Mouse (Mus musculus): ENCODE measurements at regions not wholly inside any gene's neighbourhood (a gene's known extent, or its start where the extent isn't known, plus 50 kb on each side); places are given as distances from the start of the nearest gene placed in this dataset.

DNA sequence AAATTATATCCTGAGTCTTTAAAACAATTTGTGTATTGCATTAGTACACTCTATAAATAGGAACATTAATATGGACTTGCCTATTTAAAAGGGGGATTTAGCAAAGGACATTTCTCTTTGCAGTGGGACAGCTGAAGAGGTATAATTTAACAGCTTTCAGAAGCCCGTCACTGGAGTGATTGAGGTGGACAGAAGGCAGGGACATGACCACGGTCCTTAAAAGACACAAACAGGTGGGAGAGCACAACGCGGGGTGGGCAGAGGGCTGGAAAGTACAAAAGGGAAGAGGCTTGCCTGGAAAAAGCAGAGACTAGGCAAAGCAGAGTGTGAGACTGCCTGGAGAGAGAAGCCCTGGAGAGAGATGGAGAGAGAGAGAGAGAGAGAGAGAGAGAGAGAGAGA lies 51.9 kb upstream of the Pkhd1 start:
- Histone ChIP-seq H3K36me3 (no peaks in the 10 kb centered on the region), H3K9me3 (no peaks in the 10 kb centered on the region), H3K27ac (no peak overlapping the region), H3K4me1 (replicated peaks) (no peaks in the 10 kb centered on the region), H3K9ac (replicated peaks) (no peak overlapping the region), H3K4me3 (replicated peaks) (no peak overlapping the region), H3K27me3 (no peaks in the 10 kb centered on the region), H3K4me2 (no peak overlapping the region)
- 90% methylated on average over 4 of the region's 4 CpGs for WGBS
- no peak for ATAC-seq (ENCODE audit: insufficient number of reproducible peaks, insufficient read depth, low FRiP score, low TSS enrichment, low read depth)

DNA sequence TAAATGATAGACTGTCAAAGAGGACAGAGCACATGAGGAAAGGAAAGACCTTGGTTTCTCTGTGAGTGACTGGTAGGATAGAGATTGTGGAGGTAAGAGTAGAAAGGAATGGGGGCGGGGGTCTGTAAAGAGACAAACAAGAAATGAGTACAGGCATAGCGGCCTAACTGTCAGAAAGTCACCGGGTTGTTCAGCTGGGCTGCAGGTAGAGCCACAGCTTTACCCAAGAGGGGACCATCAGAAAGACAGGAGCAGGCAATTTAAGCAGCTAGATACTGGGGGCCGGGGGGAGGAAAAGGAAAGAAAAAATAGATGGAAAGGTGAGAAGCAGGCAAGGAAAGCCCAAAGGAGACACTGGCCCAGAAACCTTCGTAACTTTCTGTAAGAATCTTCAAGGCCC lies 52.6 kb upstream of the Pkhd1 start:
- H3K36me3 ChIP-seq = no peaks in the 10 kb centered on the region
- ATAC-seq (ENCODE audit: insufficient number of reproducible peaks, insufficient read depth, low FRiP score, low TSS enrichment, low read depth) = no peak
- H3K9me3 ChIP-seq = no peaks in the 10 kb centered on the region
- H3K9ac ChIP-seq (replicated peaks) = no peak overlapping the region
- 80% methylated on average over 5 of the region's 5 CpGs for WGBS
- H3K4me1 ChIP-seq (replicated peaks) = no peaks in the 10 kb centered on the region
- H3K4me3 ChIP-seq (replicated peaks) = no peak overlapping the region
- no peak overlapping the region; the same call in 1 of the 2 replicates for H3K27ac ChIP-seq
- H3K27me3 ChIP-seq = no peaks in the 10 kb centered on the region
- H3K4me2 ChIP-seq = no peak overlapping the region

GRCm38 (mm10) chr1:20670906-20671768 lies 53.3 kb upstream of the Pkhd1 start:
- Histone ChIP-seq H3K9ac (replicated peaks) (no peak overlapping the region), H3K36me3 (no peaks in the 10 kb centered on the region), H3K4me3 (replicated peaks) (peak overlapping the region; percentile 15), H3K27ac (no peak overlapping the region; the same call in 1 of the 2 replicates), H3K9me3 (no peaks in the 10 kb centered on the region), H3K27me3 (no peaks in the 10 kb centered on the region), H3K4me1 (replicated peaks) (no peaks in the 10 kb centered on the region), H3K4me2 (no peak overlapping the region)
- no peak for ATAC-seq (ENCODE audit: insufficient number of reproducible peaks, insufficient read depth, low FRiP score, low TSS enrichment, low read depth)
- 75% methylated on average over 9 of the region's 9 CpGs for WGBS

DNA sequence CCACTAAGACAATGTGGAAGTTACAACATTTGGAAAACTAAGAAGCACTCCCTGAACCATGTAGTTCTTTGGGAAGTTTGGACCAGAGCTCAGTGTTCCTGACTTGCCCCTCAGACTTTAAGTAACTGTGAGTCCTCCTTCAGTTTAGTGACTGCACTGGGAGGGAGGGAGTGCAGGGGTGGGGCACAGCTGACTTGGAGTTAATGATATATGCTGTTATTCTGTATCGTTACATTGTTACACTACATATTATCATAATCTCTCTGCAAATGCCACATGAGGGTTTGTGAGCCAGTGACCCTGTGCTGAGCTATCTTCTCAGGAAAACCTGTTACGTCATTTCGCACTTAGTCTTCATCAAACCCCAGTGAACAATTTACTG lies 53.9 kb upstream of the Pkhd1 start:
- no peak overlapping the region for H3K4me2 ChIP-seq
- no peak overlapping the region for H3K27ac ChIP-seq
- no peaks in the 10 kb centered on the region for H3K36me3 ChIP-seq
- no peaks in the 10 kb centered on the region for H3K9me3 ChIP-seq
- peak overlapping the region; percentile 8; the same call in 1 of the 2 replicates for H3K4me3 ChIP-seq (replicated peaks)
- no peaks in the 10 kb centered on the region for H3K4me1 ChIP-seq (replicated peaks)
- H3K9ac ChIP-seq (replicated peaks) = no peak overlapping the region
- WGBS = 93% methylated on average over 3 of the region's 3 CpGs
- ATAC-seq (ENCODE audit: insufficient number of reproducible peaks, insufficient read depth, low FRiP score, low TSS enrichment, low read depth) = no peak
- H3K27me3 ChIP-seq = no peaks in the 10 kb centered on the region

- peak overlapping the region; percentile 8; the same call in 1 of the 2 replicates for H3K4me3 ChIP-seq (replicated peaks)
- no peak overlapping the region for H3K27ac ChIP-seq
- no peak for ATAC-seq (ENCODE audit: insufficient number of reproducible peaks, insufficient read depth, low FRiP score, low TSS enrichment, low read depth)
- H3K9ac ChIP-seq (replicated peaks) = no peak overlapping the region
- H3K36me3 ChIP-seq = no peaks in the 10 kb centered on the region
- H3K4me2 ChIP-seq = no peak overlapping the region
- no peaks in the 10 kb centered on the region for H3K4me1 ChIP-seq (replicated peaks)
- H3K9me3 ChIP-seq = no peaks in the 10 kb centered on the region
- no peaks in the 10 kb centered on the region for H3K27me3 ChIP-seq
Measured at GRCm38 (mm10) chr1:20672246-20672645, 54.4 kb upstream of the Pkhd1 start.

- Histone ChIP-seq H3K9ac (replicated peaks) (no peak overlapping the region), H3K4me3 (replicated peaks) (no peak overlapping the region), H3K36me3 (no peaks in the 10 kb centered on the region)
Measured at GRCm38 (mm10) chr1:20672951-20673350, 55.1 kb upstream of the Pkhd1 start.

GRCm38 (mm10) chr1:20673351-20673750 lies 55.5 kb upstream of the Pkhd1 start:
- Histone ChIP-seq H3K36me3 (no peaks in the 10 kb centered on the region), H3K4me2 (no peak overlapping the region), H3K4me3 (replicated peaks) (no peak overlapping the region), H3K27ac (no peak overlapping the region), H3K9me3 (no peaks in the 10 kb centered on the region), H3K9ac (replicated peaks) (no peak overlapping the region), H3K27me3 (no peaks in the 10 kb centered on the region), H3K4me1 (replicated peaks) (no peaks in the 10 kb centered on the region)
- ATAC-seq (ENCODE audit: insufficient number of reproducible peaks, insufficient read depth, low FRiP score, low TSS enrichment, low read depth) = no peak
- 61% methylated on average over 2 of the region's 2 CpGs for whole genome bisulfite sequencing

More at GRCm38 (mm10) chr1:20672951-20673350, 55.1 kb upstream of the Pkhd1 start:
- H3K9me3 ChIP-seq = no peaks in the 10 kb centered on the region
- WGBS = 80% methylated on average over 5 of the region's 5 CpGs
- no peak overlapping the region for H3K4me2 ChIP-seq
- ATAC-seq (ENCODE audit: insufficient number of reproducible peaks, insufficient read depth, low FRiP score, low TSS enrichment, low read depth) = no peak
- no peaks in the 10 kb centered on the region for H3K4me1 ChIP-seq (replicated peaks)
- no peak overlapping the region for H3K27ac ChIP-seq
- no peaks in the 10 kb centered on the region for H3K27me3 ChIP-seq

GRCm38 (mm10) chr1:20674615-20675014 lies 56.1 kb upstream of the Il17a start:
- no peak overlapping the region for H3K4me3 ChIP-seq (replicated peaks)
- H3K4me1 ChIP-seq (replicated peaks) = no peaks in the 10 kb centered on the region
- H3K36me3 ChIP-seq = no peaks in the 10 kb centered on the region
- no peak for ATAC-seq (ENCODE audit: insufficient number of reproducible peaks, insufficient read depth, low FRiP score, low TSS enrichment, low read depth)
- H3K9me3 ChIP-seq = no peaks in the 10 kb centered on the region
- no peak overlapping the region for H3K9ac ChIP-seq (replicated peaks)
- no peaks in the 10 kb centered on the region for H3K27me3 ChIP-seq
- H3K27ac ChIP-seq = no peak overlapping the region
- WGBS = 8% methylated on average over 2 of the region's 2 CpGs
- no peak overlapping the region for H3K4me2 ChIP-seq

DNA sequence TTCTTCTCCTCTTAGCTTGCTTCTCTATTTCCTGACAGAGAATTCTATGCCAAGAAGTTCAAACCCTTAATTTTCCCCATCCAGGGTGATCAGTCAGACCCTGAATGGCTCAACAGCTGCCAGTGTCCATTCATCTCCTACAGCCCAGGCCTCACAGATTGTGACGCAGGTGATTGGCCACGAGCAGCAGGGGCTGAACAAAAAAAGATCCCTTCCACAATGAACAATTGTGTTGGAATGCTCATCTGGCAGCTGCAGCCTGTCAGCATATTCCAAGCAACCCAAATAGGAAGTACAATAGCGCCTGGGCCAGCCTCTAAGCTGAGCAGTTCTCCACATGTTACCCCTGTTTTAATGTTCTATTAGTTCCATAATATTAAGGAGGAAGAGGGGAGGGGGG lies 52.7 kb upstream of the Il17a start:
- 67% methylated on average over 3 of the region's 3 CpGs for WGBS
- H3K9ac ChIP-seq (replicated peaks) = no peak overlapping the region
- H3K27me3 ChIP-seq = no peaks in the 10 kb centered on the region
- H3K4me2 ChIP-seq = no peak overlapping the region
- no peaks in the 10 kb centered on the region for H3K36me3 ChIP-seq
- ATAC-seq (ENCODE audit: insufficient number of reproducible peaks, insufficient read depth, low FRiP score, low TSS enrichment, low read depth) = no peak
- no peak overlapping the region for H3K27ac ChIP-seq
- no peak overlapping the region for H3K4me3 ChIP-seq (replicated peaks)
- H3K9me3 ChIP-seq = no peaks in the 10 kb centered on the region
- H3K4me1 ChIP-seq (replicated peaks) = no peaks in the 10 kb centered on the region

DNA sequence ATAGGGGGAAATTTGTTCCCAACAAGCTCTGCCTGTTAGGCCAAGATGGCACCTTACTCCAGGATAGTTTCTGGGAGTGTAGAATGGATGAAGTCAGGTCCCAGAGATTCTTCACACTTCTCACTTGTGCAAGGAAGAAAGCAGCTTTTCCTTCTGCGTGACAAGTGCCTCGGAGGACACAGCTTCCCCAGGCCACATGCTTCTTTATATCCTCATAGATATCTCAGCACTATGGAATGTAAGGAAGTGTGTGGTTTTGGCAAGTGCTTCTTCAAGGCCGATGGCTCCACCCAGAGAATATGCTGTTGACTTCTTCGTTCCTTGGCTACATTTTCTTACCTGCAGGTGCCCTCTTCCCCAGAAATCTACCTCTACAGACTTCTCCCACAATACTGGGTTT lies 51.9 kb upstream of the Il17a start:
- Histone ChIP-seq H3K36me3 (no peaks in the 10 kb centered on the region), H3K27ac (no peak overlapping the region), H3K4me3 (replicated peaks) (no peak overlapping the region), H3K27me3 (no peaks in the 10 kb centered on the region), H3K9ac (replicated peaks) (no peak overlapping the region), H3K9me3 (no peaks in the 10 kb centered on the region), H3K4me1 (replicated peaks) (no peaks in the 10 kb centered on the region), H3K4me2 (no peak overlapping the region)
- ATAC-seq (ENCODE audit: insufficient number of reproducible peaks, insufficient read depth, low FRiP score, low TSS enrichment, low read depth) = no peak
- WGBS = 91% methylated on average over 4 of the region's 4 CpGs

- H3K4me2 ChIP-seq = no peak overlapping the region
- no peak for ATAC-seq (ENCODE audit: insufficient number of reproducible peaks, insufficient read depth, low FRiP score, low TSS enrichment, low read depth)
Measured at GRCm38 (mm10) chr1:20679299-20679698, 51.4 kb upstream of the Il17a start.

More at GRCm38 (mm10) chr1:20679299-20679698, 51.4 kb upstream of the Il17a start:
- Histone ChIP-seq H3K4me3 (replicated peaks) (no peak overlapping the region), H3K9ac (replicated peaks) (no peak overlapping the region), H3K36me3 (no peaks in the 10 kb centered on the region), H3K27ac (no peak overlapping the region), H3K4me1 (replicated peaks) (no peaks in the 10 kb centered on the region), H3K9me3 (no peaks in the 10 kb centered on the region), H3K27me3 (no peaks in the 10 kb centered on the region)
- WGBS = 89% methylated on average over 2 of the region's 2 CpGs
